Mouse (Mus musculus) layer of hippocampus, adult 8-10 months (tissue): Measurements from ENCODE around the gene Mmd. TPM values are rescaled to one million over a fixed set of nuclear protein-coding genes. Genes with fewer than 3 reads are reported as not detected.

Experiments
- DNase-seq, 2 experiments: peaks; one replicate each; pipeline ENCODE4 v3.0.0; 2022; ENCODE audit warnings: low spot score in 2 of 2
- total RNA-seq, 4 experiments: library from RNA; stranded (reverse); gene quantifications; 2 replicates each; pipeline ENCODE4 v1.2.4; 2022

Gene Mmd
- total RNA-seq, 4 experiments from 2014 or later = 293 to 382 (median 331) TPM

GRCm38 (mm10) chr11:90283159-90283558 lies 33.9 kb downstream of the Mmd start:
- no peak for DNase-seq

- DNase-seq = peak; percentile 32 to 53
These were observed 34.3 kb downstream of the Mmd start for GRCm38 (mm10) chr11:90283601-90284000.

- DNase-seq = no peak
These were observed 34.8 kb downstream of the Mmd start for GRCm38 (mm10) chr11:90284079-90284478.

GRCm38 (mm10) chr11:90284623-90285022 lies 35.4 kb downstream of the Mmd start:
- DNase-seq = no peak

GRCm38 (mm10) chr11:90286550-90287154 lies 37.4 kb downstream of the Mmd start:
- no peak for DNase-seq

GRCm38 (mm10) chr11:90291156-90291555 lies 41.9 kb downstream of the Mmd start:
- DNase-seq = no peak

GRCm38 (mm10) chr11:90292766-90293165 lies 43.5 kb downstream of the Mmd start:
- DNase-seq = no peak

- DNase-seq = no peak
These were observed 45.4 kb downstream of the Mmd start for GRCm38 (mm10) chr11:90294622-90295021.

- DNase-seq = no peak
These were observed 56.8 kb downstream of the Mmd start for GRCm38 (mm10) chr11:90306067-90306466.

- DNase-seq = no peak
These were observed 57.7 kb downstream of the Mmd start for GRCm38 (mm10) chr11:90306993-90307392.

- DNase-seq = no peak
These were observed 65.3 kb downstream of the Mmd start for GRCm38 (mm10) chr11:90314606-90315005.

- peak; percentile 45 to 67 for DNase-seq
These were observed 68.2 kb downstream of the Mmd start for GRCm38 (mm10) chr11:90317482-90317881.

GRCm38 (mm10) chr11:90320922-90321321 lies 71.7 kb downstream of the Mmd start:
- no peak for DNase-seq

- DNase-seq = no peak
These were observed 75.3 kb downstream of the Mmd start for GRCm38 (mm10) chr11:90324597-90324996.

GRCm38 (mm10) chr11:90326146-90326545 lies 76.9 kb downstream of the Mmd start:
- no peak for DNase-seq

GRCm38 (mm10) chr11:90326836-90327235 lies 77.6 kb downstream of the Mmd start:
- DNase-seq = no peak

Other genes starting within 250 kb of the Mmd start
- gene Pctp, start 246.6 kb upstream of the Mmd start, total RNA-seq = 1 to 10 TPM; 1.5 to 2.8 (median 1.9) TPM
- gene Tmem100, start 219.1 kb upstream of the Mmd start, total RNA-seq = 10 to 100 TPM; 14.6 to 17.9 (median 16.0) TPM
- 1 to 10 TPM; 6.1 to 6.5 (median 6.4) TPM for gene Gm45716, start 61.8 kb upstream of the Mmd start, total RNA-seq
- 100 to 1,000 TPM in 2 of 4 experiments, 10 to 100 TPM in 2; 87.7 to 108 (median 98.0) TPM for gene Hlf, start 141.4 kb downstream of the Mmd start, total RNA-seq